Mouse (Mus musculus) induced T-regulatory cell, adult 2 months (primary cell): ENCODE data around the gene Zcchc13.
"Not testable (repeated sequence)": the region's sequence is repeated elsewhere in the genome, so short reads cannot be mapped to it uniquely, and the experiment has no call there.

Experiments
- DNase-seq: peaks from one replicate; pipeline ENCODE4 v3.0.0-alpha.2; 2012; ENCODE audit warnings: low read depth

Zcchc13 gene

DNA sequence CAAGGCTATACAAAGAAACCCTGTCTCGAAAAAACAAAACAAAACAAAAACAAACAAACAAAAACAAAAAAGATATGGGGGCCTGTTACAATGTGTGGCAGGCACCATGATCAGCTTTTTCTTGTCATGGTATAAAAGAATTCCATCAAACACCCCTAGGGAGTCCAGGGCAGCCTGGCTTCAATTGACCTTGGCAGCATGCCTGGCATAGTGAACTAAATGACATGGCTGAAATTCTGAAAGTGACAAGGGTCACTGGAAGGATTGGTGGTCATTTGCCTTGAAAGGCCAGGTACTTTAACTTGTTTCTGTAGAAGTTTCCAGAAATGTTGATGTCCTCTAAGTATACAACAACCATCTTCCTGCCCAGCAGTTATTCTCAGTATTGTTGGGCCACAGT is 13.9 kb downstream of the Zcchc13 start:
- no peak for DNase-seq

DNA sequence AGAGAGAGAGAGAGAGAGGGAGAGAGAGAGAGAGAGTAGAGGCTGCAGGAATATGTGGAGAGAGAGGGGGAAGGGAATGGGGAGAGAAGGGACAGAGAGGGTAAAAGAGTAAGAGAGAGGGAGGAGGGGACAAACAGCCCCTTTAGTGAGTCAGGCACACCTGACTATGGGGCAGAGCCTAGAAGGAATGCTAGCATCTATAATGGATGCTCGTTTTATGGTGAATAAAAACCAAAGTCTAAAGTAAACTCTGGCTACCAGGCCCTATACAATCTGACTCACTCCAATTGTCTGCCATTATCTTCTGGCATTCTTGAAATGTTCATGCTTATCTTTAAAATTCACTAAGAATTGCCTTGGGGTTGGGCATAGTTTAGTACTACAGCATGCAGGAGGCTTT is 21.7 kb downstream of the Zcchc13 start:
- DNase-seq: no peak

DNA sequence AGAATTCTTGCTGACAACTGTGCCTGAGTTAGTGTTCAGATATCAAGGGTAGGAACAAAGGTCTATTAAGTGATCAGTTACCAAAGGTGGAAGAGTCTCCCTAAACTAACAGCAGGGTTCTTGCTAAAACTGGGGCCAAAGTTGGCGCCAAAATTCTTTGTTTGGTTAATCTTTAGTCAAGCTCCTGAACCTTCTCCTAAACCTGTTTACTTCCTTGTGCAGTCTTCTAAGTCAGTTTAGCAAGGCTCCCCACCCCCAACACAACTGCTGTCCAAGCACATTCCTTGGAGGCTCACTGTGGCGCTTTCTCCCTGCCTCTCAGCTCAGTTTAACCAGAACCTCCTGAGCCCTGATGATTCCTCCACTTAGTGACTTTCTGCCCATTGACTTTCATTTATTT is 22.6 kb downstream of the Zcchc13 start:
- no peak for DNase-seq

DNA sequence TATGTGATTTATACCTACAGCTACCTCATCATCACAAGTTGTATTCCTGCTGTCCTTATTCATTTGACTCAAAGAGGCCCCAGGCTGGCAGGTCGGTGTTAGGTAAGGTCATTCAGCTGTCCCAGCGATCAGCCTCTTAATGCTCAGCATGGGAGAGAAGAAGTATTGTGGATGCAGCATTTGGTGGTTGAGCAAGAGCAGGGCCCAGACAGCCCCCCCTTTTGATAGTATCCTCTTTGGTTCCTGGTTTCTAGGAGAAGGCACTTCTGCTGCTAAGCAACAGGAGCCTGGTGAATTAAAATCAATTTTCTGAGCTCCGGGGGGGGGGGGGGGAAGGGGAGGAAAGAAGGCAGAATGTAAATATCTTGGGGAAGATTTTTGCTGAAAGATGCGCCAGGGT is 28.6 kb downstream of the Zcchc13 start:
- no peak for DNase-seq

DNA sequence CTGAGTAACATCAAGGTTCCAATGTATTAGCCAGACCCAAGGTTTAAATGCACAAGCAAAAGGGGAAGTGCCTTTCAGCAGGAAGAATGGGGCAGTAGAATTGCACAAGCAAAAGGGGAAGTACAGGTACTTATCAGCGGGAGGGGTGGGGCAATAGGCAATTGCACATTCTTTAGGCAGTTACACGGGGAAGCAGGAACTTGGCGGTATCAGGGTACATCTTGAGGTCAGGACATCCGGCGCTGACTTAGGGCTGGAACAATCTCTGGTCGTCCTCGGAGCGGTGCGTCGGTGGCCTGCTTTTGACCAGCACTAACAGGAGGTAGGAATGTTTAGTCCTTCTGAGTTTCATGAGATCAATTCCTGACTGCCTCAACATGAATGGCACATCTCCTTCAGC is 34.1 kb downstream of the Zcchc13 start:
- DNase-seq: not testable (repeated sequence)

DNA sequence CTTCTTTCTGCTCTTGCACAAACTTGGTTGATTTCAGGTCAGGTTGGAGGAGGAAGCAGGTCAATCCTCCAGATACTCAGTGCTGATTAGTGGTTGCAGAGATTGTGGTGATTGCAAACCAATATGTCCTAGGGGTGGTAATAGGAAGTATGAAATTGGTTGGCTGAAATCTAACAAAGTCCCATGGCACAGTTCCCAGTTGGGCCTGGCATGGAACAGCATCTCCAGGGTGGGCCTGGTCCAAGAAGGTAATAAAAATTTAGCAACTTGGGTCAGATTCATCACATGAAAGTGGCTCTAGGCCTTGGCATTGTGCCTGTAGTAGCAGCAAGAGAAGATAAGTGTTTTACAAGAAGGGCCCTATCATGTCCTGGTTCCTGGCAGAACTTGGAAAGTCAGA is 39.9 kb downstream of the Zcchc13 start:
- no peak for DNase-seq

DNA sequence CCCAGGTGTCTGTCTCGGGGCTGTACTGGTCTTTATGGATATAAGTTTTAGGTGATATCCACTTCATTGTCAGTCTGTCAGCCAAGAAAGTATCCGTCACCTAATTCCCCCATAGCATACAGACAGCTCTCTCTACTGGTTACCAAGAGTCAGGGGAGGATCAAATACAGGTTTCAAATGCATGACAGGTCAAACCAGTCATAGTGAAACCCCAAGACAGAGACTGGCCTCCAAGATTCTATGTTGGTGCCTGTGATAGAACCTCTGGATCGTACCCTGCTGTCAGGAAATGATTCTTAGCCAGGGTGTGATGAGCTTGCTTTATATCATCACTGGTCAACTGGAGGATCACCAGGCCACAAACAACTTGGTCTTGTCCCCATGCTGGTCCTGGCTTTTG is 43.4 kb downstream of the Zcchc13 start:
- DNase-seq: no peak

DNA sequence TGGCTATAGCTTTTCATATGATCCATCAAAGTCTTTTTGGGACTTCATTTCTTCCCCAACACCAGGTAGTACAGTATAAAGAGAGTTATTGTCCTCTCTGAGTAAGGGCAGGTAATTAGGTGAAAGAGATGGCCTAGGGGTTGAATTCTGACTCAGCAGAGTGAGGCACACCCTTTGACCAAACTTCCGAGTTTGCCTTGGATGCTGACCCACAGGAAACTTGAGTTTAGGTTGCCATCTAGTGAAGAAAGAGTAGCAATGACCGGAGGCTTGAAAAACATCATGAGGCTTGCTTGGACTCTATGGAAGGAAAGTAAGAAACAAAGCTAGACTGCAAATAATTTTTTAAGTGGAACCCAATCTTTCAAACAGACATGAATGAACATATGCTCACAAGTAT is 44.3 kb downstream of the Zcchc13 start:
- no peak for DNase-seq
